Mouse (Mus musculus) spleen, adult 18-20 months (tissue): ENCODE data around the gene Tm9sf4.
A peak's percentile ranks its signal among the peaks of the same experiment; 100 is the strongest.

Experiments used
- DNase-seq, 2 experiments: peaks; one replicate each; pipeline ENCODE4 v3.0.0; 2022; ENCODE audit warnings: mixed read lengths in 2 of 2

Gene Tm9sf4

GRCm38 (mm10) chr2:153217826-153218340 is 56.8 kb downstream of the Tm9sf4 start:
- no peak for DNase-seq

GRCm38 (mm10) chr2:153218516-153218915 is 57.4 kb downstream of the Tm9sf4 start:
- DNase-seq, result no peak

GRCm38 (mm10) chr2:153221620-153222019 is 60.5 kb downstream of the Tm9sf4 start:
- DNase-seq, result no peak

- DNase-seq, result no peak
Observed at GRCm38 (mm10) chr2:153222130-153222529, 61.0 kb downstream of the Tm9sf4 start.

- DNase-seq, result no peak
Observed at GRCm38 (mm10) chr2:153222566-153222965, 61.5 kb downstream of the Tm9sf4 start.

GRCm38 (mm10) chr2:153224946-153225594 is 64.0 kb downstream of the Tm9sf4 start, which contains the start of gene Tspyl3:
Tspyl3 (minus strand) TSS chr2:153225441.
- DNase-seq, result peak; percentile 42 to 60

GRCm38 (mm10) chr2:153225595-153225953 is 64.5 kb downstream of the Tm9sf4 start:
- no peak for DNase-seq

GRCm38 (mm10) chr2:153227959-153228358 is 66.9 kb downstream of the Tm9sf4 start:
- DNase-seq, result no peak

GRCm38 (mm10) chr2:153228523-153228922 is 67.4 kb downstream of the Tm9sf4 start:
- no peak for DNase-seq

GRCm38 (mm10) chr2:153237193-153237592 is 76.1 kb downstream of the Tm9sf4 start:
- DNase-seq, result no peak

- DNase-seq, result no peak
Observed at GRCm38 (mm10) chr2:153237891-153238290, 76.8 kb downstream of the Tm9sf4 start.

GRCm38 (mm10) chr2:153238406-153238805 is 77.3 kb downstream of the Tm9sf4 start:
- no peak for DNase-seq

- DNase-seq, result no peak
Observed at GRCm38 (mm10) chr2:153239021-153239859, 78.1 kb downstream of the Tm9sf4 start.

GRCm38 (mm10) chr2:153239860-153240480 is 78.9 kb downstream of the Tm9sf4 start:
- DNase-seq, result no peak

GRCm38 (mm10) chr2:153240701-153241235 is 79.7 kb downstream of the Tm9sf4 start:
- no peak for DNase-seq

- peak; percentile 85 to 91 for DNase-seq
Observed at GRCm38 (mm10) chr2:153241250-153242014, 80.3 kb downstream of the Tm9sf4 start, which contains the start of the genes Plagl2 and Pofut1. Plagl2 (minus strand) TSS chr2:153241426. Pofut1 (plus strand) TSS chr2:153241533.

GRCm38 (mm10) chr2:153242156-153242555 is 81.1 kb downstream of the Tm9sf4 start:
- DNase-seq, result no peak

- no peak for DNase-seq
Observed at GRCm38 (mm10) chr2:153249751-153250150, 88.6 kb downstream of the Tm9sf4 start.

GRCm38 (mm10) chr2:153256604-153257003 is 95.5 kb downstream of the Tm9sf4 start:
- no peak for DNase-seq

GRCm38 (mm10) chr2:153259030-153259863 is 98.1 kb downstream of the Tm9sf4 start:
- DNase-seq, result peak in 1 of 2 experiments; percentile 41
